Mouse (Mus musculus) gastrocnemius, postnatal 36 days (tissue): ENCODE results near the gene Vmn2r72. TPM values are rescaled to one million over a fixed set of nuclear protein-coding genes. Genes with fewer than 3 reads are reported as not detected.

Source experiments
- DNase-seq, 2 experiments: peaks; one replicate each; pipeline ENCODE4 v3.0.0; 2022
- intact Hi-C: fragments of 180-260 bp; cut with DNase I; formaldehyde crosslinking; loops from one replicate; pipeline ENCODE4 v1.15.1; 2025
- long read RNA-seq, 2 experiments: library from polyadenylated mRNA; stranded (forward); transcript quantifications; one replicate each; pipeline ENCODE4 v2.0.0; 2021
- total RNA-seq, 2 experiments: library from RNA; stranded (reverse); gene quantifications; 2 replicates each; pipeline ENCODE4 v1.2.3; 2021

Gene Vmn2r72
- not detected for total RNA-seq
- long read RNA-seq, experiment 1, result 0 reads
- long read RNA-seq, experiment 2, result 0 reads

GRCm38 (mm10) chr7:85754997-85755396 is at the start of gene Vmn2r72:
Gene Vmn2r72 (minus strand): TSS chr7:85755097.
- intact Hi-C loops, result no loop called here
- no peak for DNase-seq

Other genes starting within 250 kb of the Vmn2r72 start
- not detected for gene Vmn2r71, start 192.0 kb downstream of the Vmn2r72 start, total RNA-seq
- gene Vmn2r70, start 185.9 kb downstream of the Vmn2r72 start, total RNA-seq, result not detected
- not detected for gene Vmn2r73, start 121.2 kb upstream of the Vmn2r72 start, total RNA-seq
- gene Vmn2r74, start 206.5 kb upstream of the Vmn2r72 start, total RNA-seq, result not detected